Mouse (Mus musculus) splenic B cell, adult 2 months (primary cell): Measurements from ENCODE around the gene Arhgap17.

Experiments
- DNase-seq: peaks from one replicate; pipeline ENCODE4 v3.0.0-alpha.2; 2011; ENCODE audit warnings: low read depth, low spot score
- H3K27me3 ChIP-seq: 2 replicates; pipeline ENCODE4 v1.6.1; 2012; ENCODE audit warnings: mild to moderate bottlenecking, low read length, moderate library complexity, mixed read lengths; ENCODE audit not compliant: control insufficient read depth, poor library complexity, insufficient read depth, severe bottlenecking
- H3K36me3 ChIP-seq: 2 replicates; pipeline ENCODE4 v1.6.1; 2012; ENCODE audit warnings: mild to moderate bottlenecking, low read length, moderate library complexity, mixed read lengths; ENCODE audit not compliant: control insufficient read depth, poor library complexity, insufficient read depth, severe bottlenecking

Gene Arhgap17

GRCm38 (mm10) chr7:123362806-123363205, 6.9 kb downstream of the Arhgap17 start:
- DNase-seq: no peak

GRCm38 (mm10) chr7:123361229-123361980, 8.3 kb downstream of the Arhgap17 start:
- no peaks in the 10 kb centered on the region for H3K27me3 ChIP-seq
- H3K36me3 ChIP-seq: peaks cover 2% of the 10 kb centered on the region; the same call in 1 of the 2 replicates
- peak; percentile 51 for DNase-seq

More at GRCm38 (mm10) chr7:123362806-123363205, 6.9 kb downstream of the Arhgap17 start:
- Histone ChIP-seq H3K36me3 (peaks cover 2% of the 10 kb centered on the region; the same call in 1 of the 2 replicates), H3K27me3 (no peaks in the 10 kb centered on the region)

- DNase-seq: peak; percentile 40
- Histone ChIP-seq H3K27me3 (no peaks in the 10 kb centered on the region), H3K36me3 (peaks cover 2% of the 10 kb centered on the region; the same call in 1 of the 2 replicates)
Measured at GRCm38 (mm10) chr7:123360185-123360584, 9.5 kb downstream of the Arhgap17 start.

- no peaks in the 10 kb centered on the region; the same call in 1 of the 2 replicates for H3K36me3 ChIP-seq
- no peaks in the 10 kb centered on the region for H3K27me3 ChIP-seq
- DNase-seq: peak; percentile 29
Measured at GRCm38 (mm10) chr7:123359101-123359500, 10.6 kb downstream of the Arhgap17 start.

- H3K27me3 ChIP-seq: no peaks in the 10 kb centered on the region
- no peaks in the 10 kb centered on the region for H3K36me3 ChIP-seq
- peak; percentile 80 for DNase-seq
Measured at GRCm38 (mm10) chr7:123356158-123356557, 13.6 kb downstream of the Arhgap17 start.

- no peaks in the 10 kb centered on the region for H3K27me3 ChIP-seq
- no peaks in the 10 kb centered on the region for H3K36me3 ChIP-seq
- DNase-seq: no peak
Measured at GRCm38 (mm10) chr7:123354851-123355250, 14.9 kb downstream of the Arhgap17 start.

- no peaks in the 10 kb centered on the region for H3K27me3 ChIP-seq
- H3K36me3 ChIP-seq: no peaks in the 10 kb centered on the region
- DNase-seq: no peak
Measured at GRCm38 (mm10) chr7:123354392-123354791, 15.3 kb downstream of the Arhgap17 start.

- no peak for DNase-seq
- H3K36me3 ChIP-seq: no peaks in the 10 kb centered on the region
Measured at GRCm38 (mm10) chr7:123353879-123354278, 15.8 kb downstream of the Arhgap17 start.

GRCm38 (mm10) chr7:123353081-123353480, 16.6 kb downstream of the Arhgap17 start:
- DNase-seq: no peak
- no peaks in the 10 kb centered on the region for H3K27me3 ChIP-seq
- H3K36me3 ChIP-seq: no peaks in the 10 kb centered on the region

More at GRCm38 (mm10) chr7:123353879-123354278, 15.8 kb downstream of the Arhgap17 start:
- H3K27me3 ChIP-seq: no peaks in the 10 kb centered on the region

GRCm38 (mm10) chr7:123350243-123350642, 19.5 kb downstream of the Arhgap17 start:
- no peaks in the 10 kb centered on the region for H3K27me3 ChIP-seq
- H3K36me3 ChIP-seq: no peaks in the 10 kb centered on the region
- DNase-seq: no peak

- H3K27me3 ChIP-seq: no peaks in the 10 kb centered on the region
- no peak for DNase-seq
- no peaks in the 10 kb centered on the region for H3K36me3 ChIP-seq
Measured at GRCm38 (mm10) chr7:123349813-123350212, 19.9 kb downstream of the Arhgap17 start.

- Histone ChIP-seq H3K36me3 (no peaks in the 10 kb centered on the region), H3K27me3 (no peaks in the 10 kb centered on the region)
- no peak for DNase-seq
Measured at GRCm38 (mm10) chr7:123346631-123347290, 23.0 kb downstream of the Arhgap17 start.

GRCm38 (mm10) chr7:123345041-123345544, 24.6 kb downstream of the Arhgap17 start:
- H3K27me3 ChIP-seq: no peaks in the 10 kb centered on the region
- DNase-seq: no peak

GRCm38 (mm10) chr7:123344079-123344780, 25.5 kb downstream of the Arhgap17 start:
- no peak for DNase-seq
- Histone ChIP-seq H3K27me3 (no peaks in the 10 kb centered on the region), H3K36me3 (no peaks in the 10 kb centered on the region; the same call in 1 of the 2 replicates)

More at GRCm38 (mm10) chr7:123345041-123345544, 24.6 kb downstream of the Arhgap17 start:
- H3K36me3 ChIP-seq: no peaks in the 10 kb centered on the region; the same call in 1 of the 2 replicates
